Mouse (Mus musculus) lung, embryonic 15.5 days (tissue): ENCODE data around the gene Slc32a1. TPM values are rescaled to one million over a fixed set of nuclear protein-coding genes. Genes with fewer than 3 reads are reported as not detected.

ENCODE experiments used
- ATAC-seq: fragments of 200-750 bp; cut with Nextera tagmentation; 2 replicates; pipeline ENCODE4 v1.8.0; 2017; ENCODE audit warnings: moderate number of reproducible peaks, borderline replicate concordance; ENCODE audit not compliant: low FRiP score, low TSS enrichment; ENCODE audit errors: extremely low read depth
- H3K27ac ChIP-seq: fragments of 300-500 bp; sonication (generic); 2 replicates; pipeline ENCODE4 v1.5.1; 2015; ENCODE audit warnings: moderate library complexity, mild to moderate bottlenecking, inconsistent platforms
- H3K27me3 ChIP-seq: fragments of 300-500 bp; sonication (generic); 2 replicates; pipeline ENCODE4 v1.6.1; 2015; ENCODE audit warnings: inconsistent platforms
- H3K36me3 ChIP-seq: fragments of 300-500 bp; sonication (generic); 2 replicates; pipeline ENCODE4 v1.6.1; 2015; ENCODE audit warnings: inconsistent platforms
- H3K4me1 ChIP-seq: fragments of 300-500 bp; sonication (generic); 2 replicates; pipeline ENCODE4 v1.6.1; 2015; ENCODE audit warnings: inconsistent platforms
- H3K4me2 ChIP-seq: fragments of 300-500 bp; sonication (generic); 2 replicates; pipeline ENCODE4 v1.6.1; 2015; ENCODE audit warnings: inconsistent platforms, mild to moderate bottlenecking, moderate library complexity
- H3K4me3 ChIP-seq: fragments of 300-500 bp; sonication (generic); 2 replicates; pipeline ENCODE4 v1.5.1; 2015; ENCODE audit warnings: mild to moderate bottlenecking, inconsistent platforms
- H3K9ac ChIP-seq: fragments of 300-500 bp; sonication (generic); 2 replicates; pipeline ENCODE4 v1.6.1; 2015; ENCODE audit warnings: inconsistent platforms
- H3K9me3 ChIP-seq: fragments of 300-500 bp; sonication (generic); 2 replicates; pipeline ENCODE4 v1.6.1; 2016; ENCODE audit warnings: inconsistent platforms
- WGBS: fragments of 180-500 bp; shearing (Covaris S2); methylation state at CpG from one replicate; pipeline ENCODE4 v1.1.7; 2015; 5-methylcytosine and 5-hydroxymethylcytosine counted together
- polyA plus RNA-seq: library from polyadenylated mRNA; unstranded; fragments of >200 nt; fragmentation: Nextera tagmentation; extraction: Ambion mirVana; gene quantifications from 2 replicates; pipeline ENCODE4 v1.2.1, GENCODE M21; 2015

Gene Slc32a1
- not detected in 2 replicates for polyA plus RNA-seq

DNA sequence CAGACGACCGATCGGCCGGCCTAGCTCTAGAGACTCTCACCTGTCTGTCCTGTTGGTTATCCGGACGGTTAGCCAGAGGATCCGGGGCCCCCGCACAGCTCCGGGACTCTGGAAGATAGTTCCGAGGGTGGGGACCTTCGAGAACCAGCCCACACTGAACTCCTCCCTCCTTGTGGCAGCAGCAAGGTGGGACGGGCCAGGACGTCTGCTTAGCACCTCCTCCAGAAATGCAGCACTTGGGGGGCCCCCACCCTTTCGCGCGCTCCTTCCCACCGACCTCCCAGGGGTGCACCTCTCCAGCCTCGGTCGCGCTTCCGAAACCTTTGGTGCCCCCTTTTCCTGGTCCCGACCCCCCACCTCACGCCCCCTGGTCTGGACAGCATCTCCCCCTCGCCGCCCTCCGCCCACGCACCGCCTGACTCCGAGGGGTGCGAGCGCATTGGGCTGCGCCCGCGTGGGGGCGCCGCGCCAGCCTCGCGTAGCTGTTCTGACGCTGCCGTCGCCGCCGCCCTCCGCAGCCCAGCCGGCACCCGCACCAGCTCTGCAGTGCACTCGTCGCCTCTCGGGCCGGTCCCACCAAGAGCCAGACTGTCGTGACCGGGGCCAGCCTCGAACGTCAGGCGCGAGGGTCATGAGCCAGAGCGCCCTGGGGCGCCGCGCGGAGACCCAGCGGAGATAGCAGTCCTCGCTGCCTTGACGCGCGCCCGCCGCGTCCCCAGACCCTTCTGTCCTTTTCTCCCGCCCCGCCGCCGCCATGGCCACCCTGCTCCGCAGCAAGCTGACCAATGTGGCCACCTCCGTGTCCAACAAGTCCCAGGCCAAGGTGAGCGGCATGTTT, at the start of gene Slc32a1:
Gene Slc32a1 (plus strand): TSS at position 280 of the 838 bp plus-strand sequence.
- H3K4me1 ChIP-seq, result peaks cover 20% of the 10 kb centered on the region
- no peak within 1 kb of the TSS for H3K27ac ChIP-seq
- peaks cover 98% of the 10 kb centered on the region for H3K27me3 ChIP-seq
- H3K36me3 ChIP-seq, result no peaks in the 10 kb centered on the region
- H3K4me2 ChIP-seq, result peak within 1 kb of the TSS; percentile 30
- no peak for ATAC-seq
- under 1% methylated on average over 69 of the region's 77 CpGs for WGBS
- H3K9me3 ChIP-seq, result no peaks in the 10 kb centered on the region
- H3K9ac ChIP-seq, result no peak within 1 kb of the TSS
- H3K4me3 ChIP-seq, result peak within 1 kb of the TSS; percentile 17

DNA sequence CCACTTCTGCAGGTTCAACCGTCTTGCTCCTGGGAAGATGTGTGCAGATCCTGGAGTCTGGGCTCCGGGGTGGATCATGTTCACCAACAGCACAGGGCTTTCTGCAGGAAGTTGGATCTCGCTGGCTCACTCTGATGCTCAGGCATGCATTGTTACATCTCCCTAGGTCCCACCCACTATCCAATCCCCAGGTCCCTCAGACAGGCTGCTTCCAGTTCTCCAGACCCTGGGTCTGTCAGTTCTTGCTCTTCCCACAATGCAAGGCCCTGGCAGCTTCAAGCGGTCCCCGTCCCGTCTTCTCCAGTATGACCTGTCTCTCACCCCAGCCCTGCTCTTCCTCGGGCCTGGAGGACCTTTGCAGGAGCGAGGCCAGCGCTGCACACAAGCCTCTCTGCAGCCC, 49.8 kb upstream of the Slc32a1 start:
- ATAC-seq, result no peak
- Histone ChIP-seq H3K27me3 (0 out of 2 replicates have a peak, but pooled peaks cover 3% of the 10 kb centered on the region), H3K36me3 (no peaks in the 10 kb centered on the region), H3K4me2 (no peak overlapping the region), H3K27ac (no peak overlapping the region), H3K9ac (no peak overlapping the region), H3K4me3 (no peak overlapping the region), H3K4me1 (peaks cover 4% of the 10 kb centered on the region; the same call in 1 of the 2 replicates), H3K9me3 (no peaks in the 10 kb centered on the region)
- 11% methylated on average over 9 of the region's 9 CpGs for WGBS

DNA sequence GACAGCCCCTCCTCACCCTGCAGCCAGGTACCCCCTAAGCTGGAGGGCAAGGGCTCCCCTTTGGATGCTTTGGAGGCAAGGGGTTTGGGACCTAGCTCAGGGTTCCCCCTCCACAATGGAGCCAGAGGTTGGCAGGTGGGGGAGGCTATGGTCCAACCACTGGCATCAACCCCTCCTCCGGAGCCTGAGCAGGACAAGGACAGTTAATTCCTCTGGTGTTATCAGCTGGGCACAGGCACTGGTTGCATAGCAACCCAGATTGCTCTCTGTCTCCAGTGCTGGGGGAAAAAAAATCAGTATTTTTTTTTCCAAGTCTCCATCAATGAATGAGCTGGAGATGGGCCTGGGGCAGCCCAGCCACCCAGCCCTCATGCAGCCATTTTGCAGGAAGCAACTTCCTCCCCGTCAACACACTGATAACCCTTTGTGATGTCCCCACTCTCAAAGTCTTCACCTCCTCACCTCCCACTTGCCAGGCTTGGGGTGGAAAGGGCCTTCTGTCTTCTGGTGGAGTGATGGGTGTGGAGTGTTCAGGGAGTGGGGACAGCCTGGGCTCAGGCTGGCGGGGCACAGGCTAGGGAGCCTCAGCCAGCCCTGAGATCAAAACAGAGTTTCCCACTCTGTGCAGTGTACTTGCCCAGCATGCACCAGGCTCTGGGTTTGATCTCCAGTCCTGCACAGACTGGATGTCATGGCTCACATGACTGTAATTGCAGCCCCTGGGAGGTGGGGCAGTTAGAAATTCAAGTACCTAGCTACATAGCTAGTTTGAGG, 49.0 kb upstream of the Slc32a1 start:
- Histone ChIP-seq H3K4me3 (no peak overlapping the region), H3K36me3 (no peaks in the 10 kb centered on the region), H3K4me2 (no peak overlapping the region), H3K27me3 (no peaks in the 10 kb centered on the region), H3K4me1 (no peaks in the 10 kb centered on the region), H3K9ac (no peak overlapping the region), H3K9me3 (no peaks in the 10 kb centered on the region), H3K27ac (no peak overlapping the region)
- ATAC-seq, result no peak
- 28% methylated on average over 3 of the region's 3 CpGs for WGBS

DNA sequence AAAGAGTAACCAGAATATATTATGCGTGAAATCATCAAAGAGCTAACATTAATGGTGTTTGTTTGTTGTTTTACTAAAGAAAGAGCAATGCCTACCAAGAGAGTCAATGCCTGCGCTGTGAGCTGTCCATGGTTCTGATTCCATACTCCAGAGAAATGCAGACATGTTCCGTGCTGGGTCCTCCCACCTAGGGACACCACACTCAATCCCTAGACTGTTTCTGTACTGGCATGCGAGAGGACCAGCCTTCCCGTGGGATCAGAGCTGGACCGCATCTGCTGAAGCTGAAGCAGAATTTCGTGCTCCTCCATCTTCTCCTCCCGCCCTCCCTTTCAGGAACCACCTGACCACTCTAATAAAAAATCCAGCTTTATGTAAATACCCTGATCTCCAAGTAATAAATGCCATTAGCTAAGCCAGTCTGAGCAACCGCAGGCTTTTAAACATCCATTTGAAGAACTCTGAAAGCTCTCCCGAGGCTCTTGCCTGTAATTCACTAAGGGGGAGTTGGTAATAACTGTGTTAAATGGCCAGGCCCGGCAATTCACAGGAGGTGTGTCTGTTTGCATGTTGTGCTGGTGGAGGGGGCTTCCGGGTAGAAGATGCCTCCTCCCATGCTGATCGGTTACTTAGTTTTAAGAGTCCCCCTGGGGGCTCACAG, 40.0 kb upstream of the Slc32a1 start:
- no peak overlapping the region for H3K4me3 ChIP-seq
- H3K36me3 ChIP-seq, result no peaks in the 10 kb centered on the region
- H3K4me2 ChIP-seq, result no peak overlapping the region
- no peaks in the 10 kb centered on the region for H3K27me3 ChIP-seq
- WGBS, result 28% methylated on average over 13 of the region's 13 CpGs
- H3K9ac ChIP-seq, result no peak overlapping the region
- ATAC-seq, result no peak
- no peaks in the 10 kb centered on the region for H3K4me1 ChIP-seq
- no peaks in the 10 kb centered on the region for H3K9me3 ChIP-seq
- no peak overlapping the region for H3K27ac ChIP-seq

DNA sequence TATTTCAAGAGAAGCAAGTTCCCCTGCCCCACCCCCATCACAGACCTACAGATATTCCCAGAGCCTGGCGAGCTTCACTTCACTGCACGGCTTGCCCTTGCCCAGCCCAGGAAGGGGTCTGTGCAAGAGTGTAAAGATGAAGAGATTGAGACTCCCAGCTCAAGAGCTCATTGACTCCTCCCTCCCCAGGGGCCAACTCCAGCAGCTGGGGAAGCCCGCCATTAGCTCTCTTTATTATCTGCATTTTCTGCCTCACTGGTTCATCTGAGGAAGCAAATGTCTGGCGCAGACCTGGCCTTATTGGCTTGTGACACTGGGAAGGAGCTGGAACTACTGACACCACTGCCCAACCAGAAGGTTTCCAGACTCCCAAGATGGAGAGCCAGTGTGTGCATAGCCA, 30.6 kb upstream of the Slc32a1 start:
- 68% methylated on average over 4 of the region's 4 CpGs for WGBS
- H3K27ac ChIP-seq, result no peak overlapping the region
- no peak for ATAC-seq
- no peaks in the 10 kb centered on the region for H3K9me3 ChIP-seq
- H3K4me1 ChIP-seq, result no peaks in the 10 kb centered on the region
- no peak overlapping the region for H3K4me2 ChIP-seq
- 0 out of 2 replicates have a peak, but pooled peaks cover under 1% of the 10 kb centered on the region for H3K27me3 ChIP-seq
- H3K4me3 ChIP-seq, result no peak overlapping the region
- H3K36me3 ChIP-seq, result no peaks in the 10 kb centered on the region
- no peak overlapping the region for H3K9ac ChIP-seq

DNA sequence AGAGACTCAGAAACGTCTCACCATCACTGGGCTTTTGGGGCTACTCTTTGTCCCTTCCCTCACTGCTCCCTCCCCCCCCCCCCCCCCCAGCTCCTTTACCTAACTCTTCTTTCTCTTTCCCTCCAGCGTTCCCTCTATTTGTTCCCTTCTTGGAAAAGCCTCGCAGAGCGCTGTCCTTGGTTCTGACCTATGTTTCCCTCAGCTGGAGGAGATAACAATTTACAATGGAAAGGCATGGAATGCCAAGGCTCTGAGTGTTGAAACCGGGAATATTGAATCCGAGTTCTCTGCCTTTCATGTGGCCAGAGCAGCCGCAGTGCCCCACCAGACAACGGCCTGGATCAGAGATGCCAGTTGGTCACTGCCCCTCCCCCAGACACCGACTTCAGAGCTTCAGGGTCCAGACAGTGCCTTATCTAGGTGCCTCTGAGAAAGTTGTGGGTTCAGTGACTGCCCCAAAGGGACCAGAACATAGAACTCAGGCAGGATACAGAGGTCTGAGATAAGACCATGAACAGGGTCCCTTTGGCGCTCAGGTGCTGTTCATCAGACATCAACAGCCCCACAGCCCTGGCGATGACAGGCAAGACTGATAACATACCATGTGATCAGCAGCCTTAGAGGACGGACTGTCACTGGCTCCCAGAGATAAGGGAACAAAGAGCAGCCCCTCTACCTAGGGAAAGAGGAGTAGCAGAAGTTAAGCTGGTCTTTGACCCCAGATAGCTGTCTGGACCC, 25.8 kb upstream of the Slc32a1 start:
- no peak for ATAC-seq
- H3K4me2 ChIP-seq, result no peak overlapping the region
- H3K4me3 ChIP-seq, result no peak overlapping the region
- H3K9me3 ChIP-seq, result no peaks in the 10 kb centered on the region
- H3K36me3 ChIP-seq, result no peaks in the 10 kb centered on the region
- no peaks in the 10 kb centered on the region for H3K4me1 ChIP-seq
- H3K27ac ChIP-seq, result no peak overlapping the region
- 0 out of 2 replicates have a peak, but pooled peaks cover 4% of the 10 kb centered on the region for H3K27me3 ChIP-seq
- 8% methylated on average over 12 of the region's 12 CpGs for WGBS
- no peak overlapping the region for H3K9ac ChIP-seq

DNA sequence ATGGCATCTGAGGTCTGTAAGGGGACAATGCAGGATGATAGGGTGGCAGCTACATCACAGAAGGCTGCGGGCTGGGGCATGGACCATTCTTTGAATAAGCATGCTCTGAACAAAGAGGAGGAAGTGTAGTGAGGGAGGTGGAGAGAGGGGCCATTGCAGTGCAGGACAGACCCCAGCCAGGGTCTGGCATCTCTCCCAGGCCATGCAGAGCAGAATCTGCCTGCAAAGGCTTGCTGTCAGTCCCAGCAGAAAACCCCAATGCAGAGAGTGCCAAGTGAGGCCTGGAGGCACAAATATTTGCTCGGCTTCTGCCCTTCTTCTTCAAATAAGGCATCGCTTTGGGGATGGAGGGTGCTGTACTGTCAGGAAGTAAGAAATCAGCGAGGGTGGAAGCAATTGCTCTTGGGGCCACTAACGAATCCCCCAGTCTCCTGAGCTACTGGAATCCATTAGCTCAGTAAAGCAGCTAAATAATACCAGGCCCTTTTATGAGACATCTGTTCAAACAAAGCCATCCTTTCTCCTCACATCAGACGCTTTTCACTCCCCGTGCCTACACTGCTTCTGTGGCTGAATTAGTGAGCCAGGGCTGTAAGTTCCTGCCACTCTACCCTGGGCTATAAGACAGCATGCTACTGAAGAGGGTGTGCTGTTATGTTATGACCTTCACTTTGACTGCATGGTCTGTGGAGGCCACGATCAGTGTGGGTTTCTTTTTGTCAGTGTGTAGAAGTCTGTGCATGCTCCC, 21.9 kb upstream of the Slc32a1 start:
- Histone ChIP-seq H3K4me3 (no peak overlapping the region), H3K27me3 (0 out of 2 replicates have a peak, but pooled peaks cover 4% of the 10 kb centered on the region), H3K9me3 (no peaks in the 10 kb centered on the region), H3K36me3 (no peaks in the 10 kb centered on the region), H3K4me1 (no peaks in the 10 kb centered on the region), H3K27ac (no peak overlapping the region), H3K4me2 (no peak overlapping the region), H3K9ac (no peak overlapping the region)
- no peak for ATAC-seq
- 40% methylated on average over 8 of the region's 8 CpGs for WGBS

DNA sequence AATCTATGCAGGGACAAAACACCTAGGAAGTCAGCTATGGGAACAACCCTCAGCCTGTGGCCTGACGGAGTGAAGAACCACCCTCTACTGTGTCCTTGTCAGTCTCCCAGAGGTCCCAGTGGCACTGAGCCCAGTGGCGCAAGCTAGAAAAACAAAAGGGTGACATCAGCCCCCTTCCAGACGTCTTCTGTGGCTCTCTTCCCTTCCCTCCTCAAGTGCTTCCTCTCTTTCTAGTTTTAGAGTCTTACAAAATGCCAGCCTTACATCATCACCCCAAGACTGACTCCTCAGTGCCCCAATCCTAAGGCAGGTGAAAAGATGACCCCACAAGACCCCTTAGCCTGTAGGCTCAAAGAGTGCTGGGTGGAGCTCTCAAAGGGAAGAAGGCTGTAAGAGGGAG, 20.1 kb upstream of the Slc32a1 start:
- H3K27ac ChIP-seq, result no peak overlapping the region

DNA sequence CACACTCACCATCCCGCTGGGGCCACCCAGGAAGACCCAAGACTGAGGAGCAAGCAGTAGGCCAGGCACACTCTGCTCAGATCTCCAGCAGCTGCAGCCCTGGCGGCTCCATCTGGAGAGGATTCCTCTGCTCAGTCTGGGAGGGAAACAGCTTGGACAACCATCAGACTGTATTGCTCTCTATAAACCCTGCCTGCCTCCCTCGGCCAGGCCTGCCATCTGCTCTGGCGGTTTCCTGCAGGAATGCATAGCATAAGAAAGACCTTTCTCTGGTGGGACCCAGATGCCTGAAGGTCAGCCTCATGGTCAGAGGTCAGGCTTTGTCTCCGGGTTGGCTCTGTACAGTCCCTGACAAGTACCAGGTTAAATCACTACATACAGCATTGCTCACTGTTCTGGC, 19.3 kb upstream of the Slc32a1 start:
- no peaks in the 10 kb centered on the region for H3K36me3 ChIP-seq
- no peaks in the 10 kb centered on the region for H3K4me1 ChIP-seq
- 35% methylated on average over 5 of the region's 5 CpGs for WGBS
- H3K9me3 ChIP-seq, result no peaks in the 10 kb centered on the region
- no peak overlapping the region for H3K27ac ChIP-seq
- H3K9ac ChIP-seq, result no peak overlapping the region
- H3K4me2 ChIP-seq, result no peak overlapping the region
- ATAC-seq, result 0 out of 2 replicates have a peak, but pooled peaks have one; percentile 27
- H3K4me3 ChIP-seq, result no peak overlapping the region
- H3K27me3 ChIP-seq, result peaks cover 14% of the 10 kb centered on the region; the same call in 1 of the 2 replicates

More for the DNA sequence above, 20.1 kb upstream of the Slc32a1 start:
- Histone ChIP-seq H3K27me3 (peaks cover 10% of the 10 kb centered on the region; the same call in 1 of the 2 replicates), H3K9me3 (no peaks in the 10 kb centered on the region), H3K4me2 (no peak overlapping the region), H3K9ac (no peak overlapping the region), H3K4me3 (no peak overlapping the region), H3K4me1 (no peaks in the 10 kb centered on the region), H3K36me3 (no peaks in the 10 kb centered on the region)
- 45% methylated on average over 3 of the region's 3 CpGs for WGBS
- no peak for ATAC-seq

DNA sequence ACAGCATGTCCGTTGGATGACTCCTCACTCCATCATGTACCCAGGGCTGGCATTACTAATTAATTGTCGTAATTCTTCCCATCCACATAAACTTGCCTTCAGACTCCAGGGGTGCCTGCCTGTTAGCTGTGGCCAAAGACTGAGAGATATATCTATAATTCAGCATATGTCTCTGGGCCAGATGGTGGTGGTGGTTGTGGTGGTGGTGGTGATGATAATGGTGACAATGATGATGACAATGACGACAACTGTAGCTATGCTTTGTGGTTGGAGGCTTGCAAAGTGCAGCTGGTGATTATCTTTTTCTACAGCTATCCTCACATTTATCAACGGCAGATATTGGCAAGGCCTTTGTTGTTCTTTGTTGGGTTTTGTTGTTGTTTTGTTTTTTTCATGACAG, 17.2 kb upstream of the Slc32a1 start:
- 72% methylated on average over 4 of the region's 4 CpGs for WGBS
- Histone ChIP-seq H3K9me3 (no peaks in the 10 kb centered on the region), H3K4me2 (no peak overlapping the region), H3K4me3 (no peak overlapping the region), H3K27ac (no peak overlapping the region), H3K27me3 (peaks cover 14% of the 10 kb centered on the region; the same call in 1 of the 2 replicates), H3K9ac (no peak overlapping the region), H3K4me1 (no peaks in the 10 kb centered on the region), H3K36me3 (no peaks in the 10 kb centered on the region)
- ATAC-seq, result no peak
